Mouse (Mus musculus): ENCODE measurements at regions not wholly inside any gene's neighbourhood (a gene's known extent, or its start where the extent isn't known, plus 50 kb on each side); places are given as distances from the start of the nearest gene placed in this dataset.

GRCm38 (mm10) chr10:122231818-122232217 lies 134.6 kb upstream of the Rxylt1 start:
- no peak for TF ChIP-seq POLR2A (IDR thresholded peaks at IDR 0.05; ENCODE audit: borderline replicate concordance, insufficient read depth, low read length)
- no peak for TF ChIP-seq CTCF (IDR thresholded peaks at IDR 0.05; ENCODE audit: borderline replicate concordance, insufficient read depth, low read depth, low read length)
